Mouse (Mus musculus) urinary bladder, postnatal 36 days (tissue): ENCODE measurements around the gene Snd1.

Source experiments
- DNase-seq, 2 experiments: peaks; one replicate each; pipeline ENCODE4 v3.0.0; 2022; ENCODE audit warnings: low spot score in 2 of 2, mixed read lengths in 1 of 2

The Snd1 gene

GRCm38 (mm10) chr6:28799818-28800217, 324.9 kb downstream of the Snd1 start:
- DNase-seq, result no peak

- DNase-seq, result no peak
Measured at GRCm38 (mm10) chr6:28800976-28801375, 326.0 kb downstream of the Snd1 start.

- peak in 1 of 2 experiments; percentile 10 for DNase-seq
Measured at GRCm38 (mm10) chr6:28803678-28804279, 328.8 kb downstream of the Snd1 start.

- DNase-seq, result no peak
Measured at GRCm38 (mm10) chr6:28804751-28805150, 329.8 kb downstream of the Snd1 start.

- DNase-seq, result no peak
Measured at GRCm38 (mm10) chr6:28813057-28813456, 338.1 kb downstream of the Snd1 start.

- DNase-seq, result no peak
Measured at GRCm38 (mm10) chr6:28814895-28815294, 340.0 kb downstream of the Snd1 start.

GRCm38 (mm10) chr6:28817039-28817438, 342.1 kb downstream of the Snd1 start:
- DNase-seq, result peak; percentile 33 to 35

GRCm38 (mm10) chr6:28819509-28820358, 344.8 kb downstream of the Snd1 start:
- DNase-seq, result no peak

GRCm38 (mm10) chr6:28822296-28822695, 347.4 kb downstream of the Snd1 start:
- DNase-seq, result no peak

- no peak for DNase-seq
Measured at GRCm38 (mm10) chr6:28823375-28823774, 348.4 kb downstream of the Snd1 start.

GRCm38 (mm10) chr6:28823802-28824201, 348.9 kb downstream of the Snd1 start:
- peak in 1 of 2 experiments; percentile 56 for DNase-seq

- DNase-seq, result no peak
Measured at GRCm38 (mm10) chr6:28825894-28826293, 351.0 kb downstream of the Snd1 start.

- no peak for DNase-seq
Measured at GRCm38 (mm10) chr6:28826689-28827389, 351.9 kb downstream of the Snd1 start.

GRCm38 (mm10) chr6:28827565-28827964, 352.6 kb downstream of the Snd1 start:
- no peak for DNase-seq

- DNase-seq, result no peak
Measured at GRCm38 (mm10) chr6:28828593-28828992, 353.7 kb downstream of the Snd1 start.

GRCm38 (mm10) chr6:28830306-28830705, 355.4 kb downstream of the Snd1 start:
- no peak for DNase-seq

GRCm38 (mm10) chr6:28831011-28831853, 356.3 kb downstream of the Snd1 start, which contains the start of gene Lrrc4:
Lrrc4 (minus strand) TSS chr6:28831747.
- no peak for DNase-seq

GRCm38 (mm10) chr6:28831854-28832750, 357.2 kb downstream of the Snd1 start:
- no peak for DNase-seq

- no peak for DNase-seq
Measured at GRCm38 (mm10) chr6:28832751-28833291, 357.9 kb downstream of the Snd1 start.

- DNase-seq, result no peak
Measured at GRCm38 (mm10) chr6:28833380-28833822, 358.5 kb downstream of the Snd1 start.
